Mouse (Mus musculus) megakaryocyte, embryonic 14.5 days (primary cell): ENCODE measurements at regions not wholly inside any gene's neighbourhood (a gene's known extent, or its start where the extent isn't known, plus 50 kb on each side); places are given as distances from the start of the nearest gene placed in this dataset.
"Not testable (repeated sequence)": the region's sequence is repeated elsewhere in the genome, so short reads cannot be mapped to it uniquely, and the experiment has no call there.

Source experiments
- H3K27me3 ChIP-seq: replicated peaks from 2 replicates; pipeline ENCODE3; 2012; ENCODE audit warnings: inconsistent platforms
- H3K36me3 ChIP-seq: replicated peaks from 2 replicates; pipeline ENCODE3; 2012; ENCODE audit warnings: low read length, inconsistent platforms, mixed read lengths
- H3K4me1 ChIP-seq: 2 replicates; pipeline ENCODE4 v1.6.1; 2012; ENCODE audit warnings: inconsistent platforms
- H3K4me3 ChIP-seq: replicated peaks from 2 replicates; pipeline ENCODE3; 2012; ENCODE audit warnings: moderate library complexity, mild to moderate bottlenecking, inconsistent platforms
- H3K9me3 ChIP-seq: 2 replicates; pipeline ENCODE4 v1.6.1; 2012; ENCODE audit warnings: inconsistent platforms
- FLI1 ChIP-seq: IDR thresholded peaks from 2 replicates; pipeline ENCODE4 v1.6.1; 2012; ENCODE audit warnings: low read length, inconsistent platforms, mixed read lengths
- GATA1 ChIP-seq: IDR thresholded peaks from 3 replicates; pipeline ENCODE4 v1.6.1; 2012; ENCODE audit warnings: mixed read lengths, low read length, inconsistent platforms, borderline replicate concordance

DNA sequence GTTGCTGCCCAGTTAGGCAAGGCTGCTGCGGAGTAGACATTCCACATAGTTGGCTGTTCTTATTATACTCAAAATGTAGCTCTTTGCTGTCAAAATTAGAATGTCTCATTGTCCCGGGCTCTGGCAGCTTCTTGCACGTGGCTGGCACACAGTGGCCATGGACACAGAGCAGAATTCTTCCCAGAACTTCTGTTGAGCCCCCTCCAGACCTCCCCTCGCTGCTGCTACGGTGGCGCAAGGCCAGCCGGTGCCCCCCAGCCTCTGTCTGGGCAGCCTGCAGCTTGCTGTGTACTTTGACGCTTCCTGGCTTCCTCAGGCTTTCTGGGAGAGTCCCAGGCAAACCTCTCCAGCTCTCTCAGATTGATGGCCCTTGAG is 138.2 kb upstream of the Ubl3 start:
- H3K4me1 ChIP-seq = no peaks in the 10 kb centered on the region
- peaks cover 11% of the 10 kb centered on the region; the same call in 1 of the 2 replicates for H3K9me3 ChIP-seq
- no peak overlapping the region for H3K4me3 ChIP-seq
- no peaks in the 10 kb centered on the region for H3K27me3 ChIP-seq
- no peaks in the 10 kb centered on the region for H3K36me3 ChIP-seq
- TF ChIP-seq GATA1 (no peak), FLI1 (no peak)

DNA sequence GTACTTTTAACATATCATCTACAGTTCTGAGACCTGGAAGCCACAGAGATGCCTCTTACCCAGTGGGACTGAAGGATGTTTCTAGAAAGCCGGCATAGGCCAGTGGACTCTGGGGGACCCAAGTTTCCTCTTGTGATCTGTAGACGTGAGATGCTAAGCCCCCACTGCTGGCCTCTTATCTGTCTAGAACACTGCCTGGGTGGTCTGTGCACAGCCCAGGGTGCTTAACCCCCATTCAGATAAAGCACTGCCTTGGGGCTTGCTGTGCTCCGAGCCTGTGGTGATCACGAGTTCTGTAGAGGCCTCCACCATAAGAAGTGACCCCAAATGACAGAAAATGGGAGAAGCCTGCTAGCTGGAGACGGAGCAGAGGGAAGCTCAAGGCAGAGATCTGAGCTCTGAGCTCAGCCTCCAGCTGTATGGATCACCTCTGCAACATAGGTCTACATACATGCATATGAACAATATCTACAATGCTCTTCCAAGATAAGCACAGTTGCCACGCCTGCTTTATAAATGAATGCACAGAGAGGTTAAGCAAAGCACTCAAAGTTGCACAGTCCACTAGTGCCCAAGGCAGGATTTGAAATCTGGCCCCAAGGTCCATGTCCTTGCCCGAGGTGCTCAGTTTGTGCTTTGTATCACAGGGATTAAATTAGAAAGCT is 137.7 kb upstream of the Ubl3 start:
- Histone ChIP-seq H3K27me3 (no peaks in the 10 kb centered on the region), H3K4me3 (no peak overlapping the region), H3K9me3 (peaks cover 11% of the 10 kb centered on the region), H3K36me3 (no peaks in the 10 kb centered on the region), H3K4me1 (no peaks in the 10 kb centered on the region)
- no peak for TF ChIP-seq GATA1
- TF ChIP-seq FLI1 = no peak

DNA sequence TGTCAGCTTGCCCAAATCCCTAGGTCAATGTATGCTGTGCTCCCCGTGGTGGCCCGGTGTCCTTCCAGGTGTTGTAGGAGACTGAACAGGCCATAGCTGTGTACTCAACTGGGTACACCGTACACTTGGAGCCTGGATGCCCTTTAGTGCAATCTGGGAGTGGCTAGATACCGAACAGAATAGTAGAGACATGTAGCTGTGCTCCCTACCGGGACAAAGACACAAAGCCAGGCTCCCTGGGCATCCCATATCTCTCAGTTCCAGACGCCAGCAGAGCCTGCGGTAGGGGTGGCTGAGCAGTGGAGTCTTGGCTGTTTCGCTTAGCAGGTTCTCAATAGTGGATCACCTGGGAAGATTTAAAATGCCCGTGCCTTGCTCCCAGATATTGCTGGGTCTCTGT is 136.7 kb upstream of the Ubl3 start:
- H3K27me3 ChIP-seq = no peaks in the 10 kb centered on the region
- H3K4me1 ChIP-seq = no peaks in the 10 kb centered on the region
- no peak overlapping the region for H3K4me3 ChIP-seq
- peaks cover 18% of the 10 kb centered on the region for H3K9me3 ChIP-seq
- TF ChIP-seq FLI1 = no peak
- TF ChIP-seq GATA1 = no peak
- no peaks in the 10 kb centered on the region for H3K36me3 ChIP-seq

DNA sequence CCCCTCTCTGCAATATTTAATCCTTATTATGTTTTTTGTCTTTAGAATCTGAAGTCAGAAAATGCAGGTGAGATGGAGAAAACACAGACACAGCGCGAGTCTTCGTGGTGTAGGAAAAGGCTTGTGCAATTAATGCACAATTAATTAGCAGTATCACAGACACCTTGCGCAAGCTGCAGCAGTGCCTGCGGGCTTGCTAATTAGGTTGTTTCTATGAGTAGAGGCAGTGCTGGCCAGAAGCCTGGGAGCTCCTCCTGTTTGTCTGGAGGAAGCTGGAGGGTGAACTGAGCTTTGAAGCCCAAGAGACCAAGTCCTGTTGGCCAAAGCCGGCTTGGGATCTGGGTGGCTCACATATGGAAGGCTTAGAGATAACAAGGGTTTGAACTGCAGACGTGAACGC is 135.9 kb upstream of the Ubl3 start:
- no peak overlapping the region for H3K4me3 ChIP-seq
- TF ChIP-seq GATA1 = no peak
- no peak for TF ChIP-seq FLI1
- H3K9me3 ChIP-seq = peaks cover 24% of the 10 kb centered on the region
- no peaks in the 10 kb centered on the region for H3K36me3 ChIP-seq
- no peaks in the 10 kb centered on the region for H3K4me1 ChIP-seq
- H3K27me3 ChIP-seq = no peaks in the 10 kb centered on the region

DNA sequence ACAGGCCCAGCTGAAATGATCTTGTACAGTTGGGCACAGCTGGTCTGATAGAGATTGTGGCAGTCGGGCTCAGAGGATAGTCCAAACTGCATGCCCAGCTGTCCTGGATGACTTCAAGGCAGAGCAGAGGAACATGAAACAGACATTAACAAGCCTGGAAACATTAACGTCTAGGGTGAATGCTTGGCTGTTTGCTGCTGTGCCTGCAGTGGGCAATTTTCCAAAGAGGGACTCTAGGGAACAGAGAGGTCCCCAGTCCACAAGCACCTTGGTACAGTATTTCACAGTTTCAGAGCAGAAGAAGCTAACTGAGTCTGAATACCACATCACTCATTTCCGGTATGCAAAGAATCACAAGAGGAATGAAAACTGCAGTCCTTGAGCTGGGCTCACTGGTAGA is 135.2 kb upstream of the Ubl3 start:
- no peak overlapping the region for H3K4me3 ChIP-seq
- no peaks in the 10 kb centered on the region for H3K36me3 ChIP-seq
- H3K27me3 ChIP-seq = no peaks in the 10 kb centered on the region
- TF ChIP-seq GATA1 (no peak), FLI1 (no peak)
- peaks cover 29% of the 10 kb centered on the region for H3K9me3 ChIP-seq
- H3K4me1 ChIP-seq = no peaks in the 10 kb centered on the region

DNA sequence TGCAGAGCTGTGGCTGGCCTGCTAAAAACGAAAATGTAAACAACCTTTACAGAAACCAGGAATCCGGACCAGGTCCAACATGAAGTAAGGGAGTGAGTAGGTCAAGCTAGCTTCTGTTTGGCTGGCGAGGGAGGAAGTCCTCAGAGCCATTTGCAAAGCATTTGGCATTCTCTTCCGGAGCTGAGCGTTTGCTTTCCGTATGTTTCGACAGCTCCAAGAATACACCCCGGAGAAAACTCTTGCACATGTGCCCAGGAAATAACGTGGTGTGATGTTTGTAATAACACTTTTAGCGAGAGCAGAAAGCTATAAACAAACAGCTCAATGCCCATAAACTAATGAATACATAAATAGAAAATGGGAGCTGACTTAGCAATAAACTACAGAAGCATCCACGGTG is 131.6 kb upstream of the Ubl3 start:
- Histone ChIP-seq H3K27me3 (no peaks in the 10 kb centered on the region), H3K9me3 (peaks cover 50% of the 10 kb centered on the region)
- no peak for TF ChIP-seq GATA1
- no peak for TF ChIP-seq FLI1

DNA sequence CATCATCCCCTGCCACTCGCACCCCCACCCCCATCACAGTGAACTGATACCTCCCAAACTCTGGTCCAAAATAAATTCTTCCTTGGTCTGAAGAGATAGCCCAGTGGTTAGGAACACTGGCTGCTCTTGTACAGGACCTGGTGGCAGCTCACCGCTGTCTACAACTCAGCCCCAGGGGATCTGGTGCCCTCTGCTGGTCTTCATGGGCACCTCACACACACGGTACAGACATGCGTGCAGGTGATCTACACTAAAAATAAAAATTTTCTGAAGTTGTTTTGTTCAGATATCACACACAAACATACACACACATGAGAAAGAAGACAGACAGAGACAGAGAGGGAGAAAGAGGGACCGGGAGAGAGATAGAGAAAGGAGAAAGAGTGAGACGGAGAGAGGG is 130.0 kb upstream of the Ubl3 start:
- no peak overlapping the region for H3K4me3 ChIP-seq
- H3K36me3 ChIP-seq = no peaks in the 10 kb centered on the region
- no peaks in the 10 kb centered on the region for H3K4me1 ChIP-seq
- no peaks in the 10 kb centered on the region for H3K27me3 ChIP-seq
- TF ChIP-seq FLI1 (no peak), GATA1 (no peak)
- H3K9me3 ChIP-seq = peaks cover 48% of the 10 kb centered on the region

More for the DNA sequence above, 131.6 kb upstream of the Ubl3 start:
- no peak overlapping the region for H3K4me3 ChIP-seq
- H3K36me3 ChIP-seq = no peaks in the 10 kb centered on the region
- no peaks in the 10 kb centered on the region for H3K4me1 ChIP-seq

DNA sequence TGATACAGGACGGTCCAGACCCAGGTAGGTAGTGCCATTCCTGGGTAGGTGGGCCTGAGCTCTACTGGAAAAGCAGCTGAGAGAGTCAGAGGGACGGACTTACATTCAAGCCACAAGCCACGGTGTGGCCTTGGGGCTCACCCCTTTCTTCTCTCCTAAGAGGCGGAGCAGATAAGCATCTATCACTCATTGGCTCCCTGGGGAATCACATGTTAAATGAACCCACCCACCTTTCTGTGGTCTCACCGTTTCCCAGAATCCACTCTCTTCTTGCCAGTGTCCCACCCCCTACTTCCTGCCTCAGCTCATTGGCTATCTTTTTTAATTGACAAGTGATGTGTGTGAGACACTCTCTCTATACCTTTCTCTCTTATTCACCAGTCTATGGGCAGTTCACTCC is 127.8 kb upstream of the Ubl3 start:
- no peaks in the 10 kb centered on the region for H3K4me1 ChIP-seq
- H3K4me3 ChIP-seq = no peak overlapping the region
- H3K36me3 ChIP-seq = no peaks in the 10 kb centered on the region
- TF ChIP-seq GATA1 (no peak), FLI1 (no peak)
- H3K27me3 ChIP-seq = no peaks in the 10 kb centered on the region
- peaks cover 53% of the 10 kb centered on the region for H3K9me3 ChIP-seq

DNA sequence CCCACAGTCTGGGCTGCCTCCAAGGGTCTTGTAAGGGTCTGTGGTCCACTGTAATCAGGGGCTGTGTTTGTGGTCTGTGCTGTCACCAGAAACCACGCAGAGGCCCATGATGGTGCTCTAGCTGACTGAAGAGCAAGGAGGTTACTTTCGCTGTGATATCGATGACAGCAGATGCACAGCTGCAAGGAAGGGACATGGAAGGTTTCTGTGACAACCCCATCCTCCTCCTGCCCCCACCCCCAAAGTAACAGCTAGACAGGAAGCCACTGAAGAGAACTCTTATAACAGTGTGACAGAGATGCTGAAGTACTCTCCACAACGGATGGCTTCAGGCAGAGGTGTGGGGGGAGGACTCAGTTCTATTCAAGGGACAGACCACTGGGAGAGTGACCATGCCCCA is 127.0 kb upstream of the Ubl3 start:
- H3K27me3 ChIP-seq = no peaks in the 10 kb centered on the region
- no peaks in the 10 kb centered on the region for H3K4me1 ChIP-seq
- TF ChIP-seq GATA1 = no peak
- TF ChIP-seq FLI1 = no peak
- no peaks in the 10 kb centered on the region for H3K36me3 ChIP-seq
- peaks cover 46% of the 10 kb centered on the region for H3K9me3 ChIP-seq
- H3K4me3 ChIP-seq = no peak overlapping the region

DNA sequence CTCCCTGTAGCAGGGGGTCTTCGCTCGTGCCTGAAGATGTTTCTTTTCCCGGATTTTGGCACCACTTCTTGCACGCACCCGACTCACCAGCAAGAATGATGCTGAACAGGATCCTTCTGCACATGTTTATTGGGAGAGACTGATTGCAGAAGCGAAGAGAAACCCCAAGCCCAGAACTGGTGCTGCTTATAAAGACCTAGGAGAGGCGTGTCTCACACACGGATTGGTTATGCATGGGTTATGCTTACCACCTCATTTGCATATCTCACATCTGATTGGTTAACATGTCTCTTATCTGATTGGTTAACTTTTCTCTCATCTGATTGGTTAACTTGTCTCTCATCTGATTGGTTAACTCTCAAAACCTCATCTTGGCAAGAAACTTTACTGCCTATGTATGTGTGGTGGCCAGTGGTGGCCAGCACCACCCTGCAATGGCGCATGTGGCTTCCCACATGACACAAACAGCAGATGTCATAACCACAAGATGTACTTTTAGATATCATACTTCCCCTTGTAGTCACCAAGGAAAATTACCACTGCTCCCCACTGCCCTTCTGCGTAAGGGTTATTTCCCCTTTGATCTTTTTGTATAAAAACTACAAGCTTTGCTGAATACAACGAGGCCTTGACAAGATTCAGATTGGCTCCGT is 125.8 kb upstream of the Ubl3 start:
- not testable (repeated sequence) for H3K4me1 ChIP-seq, H3K36me3 ChIP-seq, H3K27me3 ChIP-seq, H3K4me3 ChIP-seq
- H3K9me3 ChIP-seq = peaks cover 50% of the 10 kb centered on the region

DNA sequence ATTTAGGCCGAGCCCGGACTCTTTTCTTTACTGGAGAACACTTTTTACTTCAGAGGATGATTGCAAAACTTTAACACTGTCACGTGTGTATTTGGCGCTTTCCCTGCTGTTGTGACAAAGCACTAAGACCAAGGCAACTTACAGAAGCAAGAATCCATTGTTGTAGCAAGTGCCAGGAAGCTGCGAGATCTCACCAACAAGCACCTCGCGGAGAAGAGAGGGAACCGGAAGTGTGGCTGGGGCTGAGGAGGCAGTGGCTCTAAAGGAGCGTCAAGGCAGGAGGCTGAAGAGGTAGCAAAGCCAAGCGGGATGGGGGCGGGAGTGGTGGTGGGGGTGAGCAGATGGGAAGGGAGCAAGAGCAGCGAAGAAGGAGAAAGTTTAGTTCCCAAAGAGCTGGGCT is 121.7 kb upstream of the Ubl3 start:
- TF ChIP-seq GATA1 (no peak), FLI1 (no peak)
- Histone ChIP-seq H3K4me3 (no peak overlapping the region), H3K9me3 (peaks cover 45% of the 10 kb centered on the region)

More for the DNA sequence above, 121.7 kb upstream of the Ubl3 start:
- H3K36me3 ChIP-seq = no peaks in the 10 kb centered on the region
- H3K4me1 ChIP-seq = no peaks in the 10 kb centered on the region
- no peaks in the 10 kb centered on the region for H3K27me3 ChIP-seq
